In genomic region chr7:137128726-137129125, GRCm38 (mm10) we compare ENCODE assay signal across 12 mouse cellular contexts.
"Had no signal": no experiment of that assay in that cellular context is flagged by ENCODE, and none has a peak within 500 bp of the region (broad histone marks: within the 10 kb centered on the region; RNA-seq: fewer than 3 reads in every experiment).

No protein-coding gene starts in this region.

- H3K4me2 ChIP-seq: limb, embryonic 13.5 days; midbrain, embryonic 12.5 days; neural tube, embryonic 13.5 days had no signal

- H3K9ac ChIP-seq: limb, embryonic 13.5 days; liver, embryonic 14.5 days; midbrain, embryonic 12.5 days; neural tube, embryonic 13.5 days had no signal

- H3K27ac ChIP-seq: kidney, postnatal 0 days; limb, embryonic 13.5 days; liver, embryonic 14.5 days; midbrain, embryonic 12.5 days; neural tube, embryonic 13.5 days had no signal

- H3K27me3 ChIP-seq: midbrain, embryonic 12.5 days; neural tube, embryonic 13.5 days had no signal

- ATAC-seq: midbrain, embryonic 16.5 days had no signal

- H3K4me1 ChIP-seq: midbrain, embryonic 12.5 days; neural tube, embryonic 13.5 days had no signal

- H3K4me3 ChIP-seq: limb, embryonic 13.5 days; midbrain, embryonic 12.5 days; neural tube, embryonic 13.5 days had no signal

- H3K9me3 ChIP-seq: limb, embryonic 13.5 days; midbrain, embryonic 12.5 days; neural tube, embryonic 13.5 days had no signal

- DNase-seq: kidney, adult 11 months; kidney, adult 9 months; kidney, postnatal 36 days; lung, adult 18-20 months; retina, postnatal 1 day; thymus, postnatal 4 days had no signal

- H3K36me3 ChIP-seq: limb, embryonic 13.5 days; midbrain, embryonic 12.5 days; neural tube, embryonic 13.5 days had no signal
